Mouse (Mus musculus): Measurements from ENCODE around the gene Alox12b.

Alox12b gene

DNA sequence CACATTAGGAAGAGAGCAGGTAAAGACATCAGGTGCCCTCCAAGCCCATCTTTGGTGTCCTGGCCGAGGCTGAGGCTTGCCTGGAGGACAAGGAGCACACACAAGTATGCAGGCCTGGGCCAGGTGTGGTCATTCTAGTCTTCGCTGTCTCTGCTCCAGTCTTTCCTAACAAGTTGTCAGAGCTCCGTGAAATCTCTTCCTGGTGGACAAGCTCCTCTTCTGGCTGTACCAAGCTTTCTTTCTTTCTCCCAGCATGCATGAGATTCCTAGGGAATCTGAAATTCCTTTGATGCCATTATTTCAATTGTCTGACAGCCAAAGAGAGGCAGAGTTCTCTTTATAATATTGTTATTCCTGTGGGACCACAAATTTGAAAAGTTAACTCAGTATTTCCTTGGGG, 22.7 kb downstream of the Alox12b start:
- no peak for DNase-seq

DNA sequence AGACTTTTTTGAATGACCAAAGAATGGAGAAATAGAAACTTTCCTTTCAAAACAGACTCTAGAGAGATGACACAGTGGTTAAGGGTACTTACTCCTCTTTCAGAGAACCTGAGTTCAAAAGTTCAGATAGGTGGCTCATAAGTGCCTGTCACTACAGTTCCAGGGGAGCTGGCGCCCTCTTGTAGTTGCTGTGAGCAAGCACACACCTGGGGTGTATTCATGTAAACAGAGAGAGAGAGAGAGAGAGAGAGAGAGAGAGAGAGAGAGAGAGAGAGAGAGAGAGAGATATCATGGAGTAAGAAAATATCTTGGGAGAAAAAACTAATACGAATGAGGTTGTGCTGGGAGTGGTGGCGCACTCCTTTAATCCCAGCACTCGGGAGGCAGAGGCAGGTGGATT, 23.3 kb downstream of the Alox12b start:
- DNase-seq = no peak

DNA sequence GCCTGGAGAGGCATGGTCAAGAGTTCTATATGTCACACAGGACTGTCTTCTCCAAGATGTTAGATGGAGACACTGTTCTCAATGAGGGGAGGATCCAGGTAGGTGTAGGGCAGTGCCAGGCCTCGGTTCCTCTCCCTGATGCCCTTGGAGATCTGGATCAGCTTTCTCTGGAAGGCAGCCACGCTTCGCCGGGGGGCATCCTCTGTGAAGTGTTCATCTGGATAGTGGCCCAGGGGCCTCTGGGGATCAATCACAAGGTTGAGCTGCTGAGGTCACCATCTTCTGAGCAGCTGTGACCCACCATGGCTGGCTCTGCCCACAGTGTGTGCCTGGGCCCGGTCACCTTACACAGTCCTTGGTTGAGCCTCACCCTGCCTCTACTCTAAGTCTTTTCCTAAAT, 28.2 kb downstream of the Alox12b start:
- no peak for DNase-seq

- DNase-seq = no peak
Measured at GRCm38 (mm10) chr11:69185936-69186335, 29.1 kb downstream of the Alox12b start.

GRCm38 (mm10) chr11:69192840-69193239, 36.1 kb downstream of the Alox12b start:
- peak; percentile 41 for DNase-seq

- peak; percentile 15 for DNase-seq
Measured at GRCm38 (mm10) chr11:69196766-69197165, 40.0 kb downstream of the Alox12b start.

- DNase-seq = no peak
Measured at GRCm38 (mm10) chr11:69197194-69197593, 40.4 kb downstream of the Alox12b start.

DNA sequence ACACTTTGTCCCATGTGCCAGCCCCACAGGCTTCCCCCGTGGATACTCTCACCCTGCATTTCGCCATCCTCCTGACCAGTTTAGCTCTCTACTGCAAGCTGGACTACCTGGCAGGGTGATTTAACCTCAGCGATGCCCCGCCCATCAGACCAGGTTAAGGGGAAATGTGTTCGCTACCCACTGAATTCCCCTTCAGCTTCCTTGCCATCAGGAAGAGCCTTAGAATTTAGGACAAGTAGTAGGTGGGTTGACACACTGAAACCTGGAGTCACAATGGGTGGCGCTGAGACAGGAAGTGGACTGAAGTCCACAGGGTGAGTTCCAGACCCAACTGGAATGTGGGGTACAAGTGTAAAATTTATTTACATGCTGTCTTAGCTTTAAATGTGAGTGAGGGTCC, 41.0 kb downstream of the Alox12b start, which contains the start of gene Alox8:
TSS of gene Alox8 (minus strand) at position 101 of the 400 bp plus-strand sequence.
- DNase-seq = no peak

- DNase-seq = no peak
Measured at GRCm38 (mm10) chr11:69199251-69199650, 42.5 kb downstream of the Alox12b start.

DNA sequence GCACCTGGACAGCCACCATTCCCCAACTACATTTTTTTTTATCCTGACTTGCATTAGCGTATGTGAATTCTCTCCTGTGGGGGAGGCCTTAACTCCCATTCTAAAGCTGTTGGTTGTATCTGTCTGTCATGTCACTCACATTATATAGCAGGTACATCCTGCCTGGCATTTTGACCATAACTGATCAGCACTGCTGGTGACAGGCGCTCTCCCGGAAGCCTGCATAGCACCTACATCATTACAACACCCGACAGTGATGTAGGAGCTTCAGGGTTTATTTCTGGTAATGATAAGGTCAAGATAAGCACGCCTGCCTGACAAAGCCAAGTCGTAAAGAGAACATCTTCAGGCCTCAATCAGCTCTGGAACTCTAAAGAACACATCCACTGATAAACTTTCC, 43.4 kb downstream of the Alox12b start:
- no peak for DNase-seq

- DNase-seq = no peak
Measured at GRCm38 (mm10) chr11:69202469-69203230, 45.9 kb downstream of the Alox12b start.

DNA sequence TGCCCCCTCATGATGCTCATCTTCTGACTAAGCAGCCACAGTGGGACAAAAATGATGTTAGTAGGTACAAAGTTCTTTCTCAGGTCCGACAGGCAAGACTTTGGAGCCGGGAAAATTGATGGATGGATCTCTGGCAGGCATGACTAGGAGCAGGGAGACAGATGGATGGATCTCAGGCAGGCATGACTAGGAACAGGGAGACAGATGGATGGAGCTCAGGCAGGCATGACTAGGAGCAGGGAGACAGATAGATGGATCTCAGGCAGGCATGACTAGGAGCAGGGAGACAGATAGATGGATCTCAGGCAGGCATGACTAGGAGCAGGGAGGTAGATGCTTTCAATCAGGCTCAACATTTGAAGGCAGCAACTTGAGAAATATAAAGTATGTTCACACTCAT, 54.6 kb downstream of the Alox12b start:
- peak; percentile 21 for DNase-seq

GRCm38 (mm10) chr11:69217411-69217810, 60.6 kb downstream of the Alox12b start:
- no peak for DNase-seq

DNA sequence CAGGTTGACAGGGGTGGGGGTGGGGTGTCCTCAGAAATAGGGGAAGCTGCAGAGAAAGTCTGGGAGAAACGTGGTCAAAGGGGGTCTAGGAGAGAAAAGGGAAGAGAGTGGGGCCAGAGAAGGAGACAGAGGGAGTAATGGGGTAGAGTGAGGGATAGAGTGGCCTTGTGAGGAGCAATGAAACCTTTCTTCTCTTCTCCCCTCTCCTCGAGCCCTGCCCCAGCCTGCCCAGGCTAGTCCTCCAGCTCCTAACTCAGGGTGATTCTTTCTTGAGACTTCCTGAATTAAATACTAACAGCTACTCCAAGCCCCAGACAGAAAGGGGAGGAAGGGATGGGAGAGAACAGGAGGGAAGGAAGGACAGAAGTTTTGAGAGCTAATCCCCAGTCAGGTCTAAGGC, 61.9 kb downstream of the Alox12b start:
- DNase-seq = no peak

All from kidney, postnatal 14 days (tissue).